Mouse (Mus musculus) heart, embryonic 16.5 days (tissue): ENCODE measurements around the gene Prkce. TPM values are rescaled to one million over a fixed set of nuclear protein-coding genes. Genes with fewer than 3 reads are reported as not detected.
A peak's percentile ranks its signal among the peaks of the same experiment; 100 is the strongest.

Source experiments
- ATAC-seq: fragments of 200-750 bp; cut with Nextera tagmentation; replicated peaks from 2 replicates; pipeline ENCODE4 v1.8.0; 2017; ENCODE audit warnings: moderate number of reproducible peaks; ENCODE audit not compliant: insufficient read depth, low FRiP score; ENCODE audit errors: extremely low read depth
- H3K27ac ChIP-seq: fragments of 300-500 bp; sonication (generic); 2 replicates; pipeline ENCODE4 v1.5.1; 2014; ENCODE audit warnings: mild to moderate bottlenecking, low read length, control low read depth, moderate library complexity
- H3K27me3 ChIP-seq: fragments of 300-500 bp; sonication (generic); 2 replicates; pipeline ENCODE4 v1.6.1; 2014; ENCODE audit warnings: low read length, mixed read lengths; ENCODE audit not compliant: control insufficient read depth, insufficient read depth
- H3K36me3 ChIP-seq: fragments of 300-500 bp; sonication (generic); 2 replicates; pipeline ENCODE4 v1.6.1; 2014; ENCODE audit not compliant: control insufficient read depth, insufficient read depth
- H3K4me1 ChIP-seq: fragments of 300-500 bp; sonication (generic); 2 replicates; pipeline ENCODE4 v1.6.1; 2014; ENCODE audit warnings: low read length, mixed read lengths; ENCODE audit not compliant: control insufficient read depth, insufficient read depth
- H3K4me2 ChIP-seq: fragments of 300-500 bp; sonication (generic); 2 replicates; pipeline ENCODE4 v1.6.1; 2014; ENCODE audit warnings: low read depth, mild to moderate bottlenecking, control low read depth, low read length
- H3K4me3 ChIP-seq: fragments of 300-500 bp; sonication (generic); 2 replicates; pipeline ENCODE4 v1.5.1; 2014; ENCODE audit warnings: mild to moderate bottlenecking, control low read depth, low read length
- H3K9ac ChIP-seq: fragments of 300-500 bp; sonication (generic); 2 replicates; pipeline ENCODE4 v1.6.1; 2014; ENCODE audit warnings: low read length, control low read depth
- H3K9me3 ChIP-seq: fragments of 300-500 bp; sonication (generic); replicated peaks from 2 replicates; pipeline ENCODE4 v1.6.1; 2016; ENCODE audit warnings: low read length; ENCODE audit not compliant: control insufficient read depth
- WGBS: fragments of 180-500 bp; shearing (Covaris S2); extraction: QIAGEN DNeasy Blood & Tissue Kit; methylation state at CpG from one replicate; pipeline ENCODE4 v1.1.7; 2014; 5-methylcytosine and 5-hydroxymethylcytosine counted together
- polyA plus RNA-seq: library from polyadenylated mRNA; unstranded; fragments of >200 nt; fragmentation: Nextera tagmentation; extraction: Ambion mirVana; gene quantifications from 2 replicates; pipeline ENCODE4 v1.2.1, GENCODE M21; 2015

The Prkce gene
- polyA plus RNA-seq, 1 experiment from 2014 or later, result 6.0 TPM

DNA sequence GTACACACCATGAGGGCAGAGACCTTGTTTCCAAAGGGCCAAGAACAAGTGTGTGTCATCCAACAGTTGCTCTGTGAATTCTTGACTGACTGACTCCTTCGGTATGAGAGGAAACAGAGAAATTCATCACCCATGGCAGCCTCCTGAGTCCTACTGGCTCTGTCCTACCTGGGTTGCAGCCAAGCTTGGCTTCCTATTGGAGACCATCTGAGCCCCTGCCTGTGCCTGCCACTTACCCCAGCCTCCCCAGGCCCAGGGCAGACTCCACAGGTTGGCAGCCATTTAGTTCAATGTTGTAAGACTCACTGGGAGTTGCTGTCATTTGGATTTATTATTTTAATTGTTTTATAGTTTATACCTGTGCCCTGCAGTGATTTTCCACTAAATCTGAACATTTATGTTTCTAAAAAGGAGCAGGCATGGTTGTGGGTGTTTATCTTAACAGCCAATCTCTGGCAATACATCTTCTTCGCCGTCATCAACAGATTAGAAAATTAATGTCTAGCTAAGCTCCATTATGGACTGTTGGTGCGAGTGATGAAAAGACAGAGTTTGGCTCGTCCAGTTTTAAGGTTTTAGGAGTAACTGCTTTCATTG lies 436.4 kb downstream of the Prkce start:
- Histone ChIP-seq H3K4me2 (no peak overlapping the region), H3K9ac (no peak overlapping the region), H3K9me3 (no peaks in the 10 kb centered on the region), H3K4me3 (no peak overlapping the region), H3K27me3 (no peaks in the 10 kb centered on the region), H3K4me1 (no peaks in the 10 kb centered on the region), H3K27ac (no peak overlapping the region), H3K36me3 (no peaks in the 10 kb centered on the region)
- WGBS, result 79% methylated on average over 5 of the region's 5 CpGs
- no peak for ATAC-seq

DNA sequence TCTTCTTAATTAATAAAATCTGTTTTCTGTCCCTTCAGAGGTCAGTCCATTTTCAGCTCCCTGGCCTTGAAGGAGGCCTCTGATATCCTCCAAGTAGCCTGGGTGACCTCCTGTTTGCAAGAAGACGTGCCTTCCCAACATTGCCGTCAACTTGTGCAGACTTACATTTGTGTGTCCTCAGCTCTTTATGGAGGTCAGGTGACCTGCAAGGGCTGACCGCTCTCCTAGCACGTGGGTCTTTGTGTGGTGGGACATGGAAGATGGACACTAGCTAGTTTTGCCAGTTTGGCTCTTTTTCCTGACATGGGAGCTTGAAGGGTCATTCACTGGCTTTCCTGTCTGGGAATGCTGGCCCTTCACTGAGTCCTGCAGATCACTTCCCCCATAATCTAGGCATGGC lies 440.4 kb downstream of the Prkce start:
- Histone ChIP-seq H3K27me3 (no peaks in the 10 kb centered on the region), H3K4me2 (no peak overlapping the region), H3K9me3 (no peaks in the 10 kb centered on the region), H3K4me3 (no peak overlapping the region), H3K27ac (no peak overlapping the region), H3K9ac (no peak overlapping the region), H3K4me1 (no peaks in the 10 kb centered on the region), H3K36me3 (no peaks in the 10 kb centered on the region)
- WGBS, result 82% methylated on average over 4 of the region's 4 CpGs
- no peak for ATAC-seq

DNA sequence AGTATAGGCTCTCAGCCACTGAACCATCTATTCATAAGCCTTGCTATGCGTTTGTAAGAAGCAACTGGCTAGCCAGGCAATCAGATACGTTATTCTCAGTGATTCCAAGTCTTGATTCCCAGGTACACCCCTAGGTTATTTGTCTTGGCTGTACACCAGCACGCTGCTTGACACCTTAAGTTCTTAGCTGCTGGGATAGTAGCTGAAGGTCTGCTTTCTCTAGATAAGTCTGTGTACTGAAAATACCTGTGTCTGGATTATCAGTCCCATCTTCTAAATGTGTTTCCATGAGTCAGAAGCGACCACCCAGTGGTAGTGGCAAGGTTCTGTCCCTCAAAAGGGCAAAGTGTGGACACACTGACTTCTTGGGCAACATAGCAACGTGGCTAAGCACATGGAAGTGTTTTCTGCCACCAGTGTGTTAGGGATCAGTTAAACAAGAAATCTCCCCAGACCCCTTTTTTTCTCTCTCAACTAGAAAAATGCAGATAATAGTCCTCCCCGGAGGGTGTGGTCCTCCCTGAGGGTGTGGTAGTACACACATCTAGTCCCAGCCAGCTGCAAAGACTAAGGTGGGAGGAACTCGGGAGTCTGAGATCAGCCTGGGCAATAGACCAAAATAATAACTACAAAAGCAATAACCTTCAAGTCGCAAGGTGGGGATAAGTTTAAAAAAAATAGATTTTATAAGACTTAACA lies 442.8 kb downstream of the Prkce start:
- no peak overlapping the region for H3K4me3 ChIP-seq
- H3K4me1 ChIP-seq, result no peaks in the 10 kb centered on the region
- WGBS, result 74% methylated on average over 8 of the region's 8 CpGs
- no peak overlapping the region for H3K9ac ChIP-seq
- no peak overlapping the region for H3K27ac ChIP-seq
- ATAC-seq, result no peak
- no peaks in the 10 kb centered on the region for H3K27me3 ChIP-seq
- H3K4me2 ChIP-seq, result no peak overlapping the region
- H3K36me3 ChIP-seq, result no peaks in the 10 kb centered on the region
- H3K9me3 ChIP-seq, result no peaks in the 10 kb centered on the region

GRCm38 (mm10) chr17:86611772-86612171 lies 444.2 kb downstream of the Prkce start:
- H3K4me3 ChIP-seq, result no peak overlapping the region
- H3K36me3 ChIP-seq, result no peaks in the 10 kb centered on the region
- WGBS, result 40% methylated on average over 5 of the region's 5 CpGs
- H3K9me3 ChIP-seq, result no peaks in the 10 kb centered on the region
- no peak overlapping the region for H3K9ac ChIP-seq
- no peaks in the 10 kb centered on the region for H3K27me3 ChIP-seq
- ATAC-seq, result no peak
- no peak overlapping the region for H3K27ac ChIP-seq
- H3K4me1 ChIP-seq, result no peaks in the 10 kb centered on the region
- H3K4me2 ChIP-seq, result no peak overlapping the region

DNA sequence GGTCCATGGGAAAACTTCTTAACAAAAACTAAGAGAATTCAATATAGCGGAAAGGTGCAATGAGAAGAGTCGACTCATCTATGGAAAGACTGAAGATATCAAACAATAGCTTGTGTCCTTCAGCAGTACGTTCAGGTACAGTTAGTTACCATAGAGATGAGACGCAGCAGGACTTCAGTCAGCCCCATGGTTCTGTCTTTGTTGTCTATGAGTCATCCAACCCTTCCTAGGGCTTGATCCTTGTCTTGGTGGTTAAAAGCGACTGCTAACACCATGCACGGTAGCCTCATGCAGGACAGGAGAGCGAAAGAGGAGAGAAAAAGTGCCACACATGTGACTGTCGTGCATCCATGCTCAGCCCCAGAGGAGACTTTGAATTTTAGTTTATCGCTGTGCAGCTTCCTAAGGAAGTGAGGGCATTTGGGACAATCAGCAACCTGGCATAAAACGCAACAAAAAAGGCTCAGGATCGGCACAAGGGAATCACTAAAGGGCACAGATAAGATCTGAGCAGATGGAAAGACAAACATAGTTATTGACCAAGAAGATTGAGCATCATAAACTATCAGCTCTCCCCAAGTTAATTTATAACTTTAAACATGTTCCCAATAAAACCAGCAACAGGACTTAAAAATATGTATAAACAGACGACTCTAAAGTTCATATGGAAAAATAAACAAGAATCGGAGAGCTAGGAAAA lies 448.2 kb downstream of the Prkce start:
- no peak overlapping the region for H3K4me2 ChIP-seq
- H3K4me3 ChIP-seq, result no peak overlapping the region
- no peak overlapping the region for H3K27ac ChIP-seq
- ATAC-seq, result no peak
- 79% methylated on average over 13 of the region's 13 CpGs for WGBS
- no peak overlapping the region for H3K9ac ChIP-seq
- no peaks in the 10 kb centered on the region for H3K27me3 ChIP-seq
- H3K9me3 ChIP-seq, result no peaks in the 10 kb centered on the region
- no peaks in the 10 kb centered on the region; the same call in 1 of the 2 replicates for H3K36me3 ChIP-seq
- peaks cover 10% of the 10 kb centered on the region for H3K4me1 ChIP-seq

- no peak overlapping the region for H3K4me3 ChIP-seq
- H3K9ac ChIP-seq, result no peak overlapping the region
- 39% methylated on average over 3 of the region's 3 CpGs for WGBS
- H3K4me1 ChIP-seq, result peaks cover 10% of the 10 kb centered on the region
- no peak; the same call in 1 of the 2 replicates for ATAC-seq
- no peaks in the 10 kb centered on the region for H3K27me3 ChIP-seq
- H3K27ac ChIP-seq, result 0 out of 2 replicates have a peak overlapping the region, but pooled peaks have one; percentile 8
- H3K9me3 ChIP-seq, result no peaks in the 10 kb centered on the region
- no peaks in the 10 kb centered on the region; the same call in 1 of the 2 replicates for H3K36me3 ChIP-seq
- no peak overlapping the region for H3K4me2 ChIP-seq
Measured at GRCm38 (mm10) chr17:86617570-86618237, 450.1 kb downstream of the Prkce start.

GRCm38 (mm10) chr17:86618431-86618861 lies 450.9 kb downstream of the Prkce start:
- Histone ChIP-seq H3K4me2 (no peak overlapping the region), H3K27me3 (no peaks in the 10 kb centered on the region), H3K9ac (peak overlapping the region; percentile 38; the same call in 1 of the 2 replicates), H3K36me3 (no peaks in the 10 kb centered on the region; the same call in 1 of the 2 replicates), H3K27ac (peak overlapping the region; percentile 52), H3K9me3 (no peaks in the 10 kb centered on the region), H3K4me3 (no peak overlapping the region), H3K4me1 (peaks cover 10% of the 10 kb centered on the region)
- WGBS, result 38% methylated on average over 4 of the region's 4 CpGs
- peak; percentile 33 for ATAC-seq

- Histone ChIP-seq H3K27me3 (no peaks in the 10 kb centered on the region), H3K4me2 (no peak overlapping the region), H3K4me3 (no peak overlapping the region), H3K9me3 (no peaks in the 10 kb centered on the region), H3K9ac (no peak overlapping the region), H3K27ac (no peak overlapping the region), H3K36me3 (no peaks in the 10 kb centered on the region; the same call in 1 of the 2 replicates), H3K4me1 (peaks cover 9% of the 10 kb centered on the region)
- 85% methylated on average over 3 of the region's 3 CpGs for WGBS
- no peak for ATAC-seq
Measured at GRCm38 (mm10) chr17:86622862-86623261, 455.3 kb downstream of the Prkce start.
